Mouse (Mus musculus): ENCODE measurements around the gene Qk. TPM values are rescaled to one million over a fixed set of nuclear protein-coding genes. Genes with fewer than 3 reads are reported as not detected.

Gene Qk
- polyA plus RNA-seq, 1 experiment = 252 TPM

DNA sequence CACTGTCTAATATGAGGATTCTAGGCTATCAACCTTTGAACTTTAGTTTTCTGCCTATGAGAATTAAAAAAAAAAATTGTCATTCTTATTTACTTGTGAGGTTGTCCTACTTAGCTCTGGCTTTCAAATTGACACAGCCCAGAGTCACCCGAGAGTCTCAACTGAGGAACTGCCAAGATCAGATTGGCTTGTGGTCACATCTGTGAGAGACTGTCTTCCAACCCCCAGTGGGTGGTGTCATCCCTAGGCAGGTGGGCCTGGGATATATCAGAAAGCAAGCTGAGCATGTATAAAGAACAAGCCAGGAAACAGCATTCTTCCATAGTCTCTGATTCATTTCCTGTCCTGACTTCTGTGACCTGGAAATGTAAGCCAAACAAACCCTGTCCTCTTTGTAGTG is 128.8 kb downstream of the Qk start:
- Histone ChIP-seq H3K27ac (ENCODE audit: insufficient read depth, low read length) (no peak overlapping the region), H3K36me3 (ENCODE audit: control insufficient read depth, insufficient read depth, low read length, poor library complexity, severe bottlenecking) (no peaks in the 10 kb centered on the region), H3K4me3 (ENCODE audit: low read depth, low read length) (no peak overlapping the region), H3K9ac (ENCODE audit: low read depth, poor library complexity, severe bottlenecking) (no peak overlapping the region), H3K4me1 (ENCODE audit: control insufficient read depth, insufficient read depth, low read length) (no peaks in the 10 kb centered on the region), H3K9me3 (replicated peaks; ENCODE audit: control insufficient read depth, insufficient read depth, low read length, poor library complexity, severe bottlenecking) (no peaks in the 10 kb centered on the region), H3K27me3 (ENCODE audit: control insufficient read depth, insufficient read depth, low read length, poor library complexity, severe bottlenecking) (no peaks in the 10 kb centered on the region)
- TF ChIP-seq CTCF (IDR thresholded peaks at IDR 0.05; ENCODE audit: low read depth, low read length) = no peak
- no peak for TF ChIP-seq POLR2A (IDR thresholded peaks at IDR 0.05; ENCODE audit: insufficient read depth, low read length)
- TF ChIP-seq EP300 (IDR thresholded peaks at IDR 0.05; ENCODE audit: insufficient read depth, low read depth, low read length) = no peak

GRCm38 (mm10) chr17:10188481-10188880 is 131.2 kb downstream of the Qk start:
- Histone ChIP-seq H3K4me3 (ENCODE audit: low read depth, low read length) (no peak overlapping the region), H3K9me3 (replicated peaks; ENCODE audit: control insufficient read depth, insufficient read depth, low read length, poor library complexity, severe bottlenecking) (no peaks in the 10 kb centered on the region), H3K9ac (ENCODE audit: low read depth, poor library complexity, severe bottlenecking) (no peak overlapping the region), H3K36me3 (ENCODE audit: control insufficient read depth, insufficient read depth, low read length, poor library complexity, severe bottlenecking) (no peaks in the 10 kb centered on the region), H3K27ac (ENCODE audit: insufficient read depth, low read length) (no peak overlapping the region), H3K4me1 (ENCODE audit: control insufficient read depth, insufficient read depth, low read length) (peaks cover 2% of the 10 kb centered on the region), H3K27me3 (ENCODE audit: control insufficient read depth, insufficient read depth, low read length, poor library complexity, severe bottlenecking) (no peaks in the 10 kb centered on the region)
- TF ChIP-seq POLR2A (IDR thresholded peaks at IDR 0.05; ENCODE audit: insufficient read depth, low read length) (no peak), EP300 (IDR thresholded peaks at IDR 0.05; ENCODE audit: insufficient read depth, low read depth, low read length) (no peak), CTCF (IDR thresholded peaks at IDR 0.05; ENCODE audit: low read depth, low read length) (no peak)

DNA sequence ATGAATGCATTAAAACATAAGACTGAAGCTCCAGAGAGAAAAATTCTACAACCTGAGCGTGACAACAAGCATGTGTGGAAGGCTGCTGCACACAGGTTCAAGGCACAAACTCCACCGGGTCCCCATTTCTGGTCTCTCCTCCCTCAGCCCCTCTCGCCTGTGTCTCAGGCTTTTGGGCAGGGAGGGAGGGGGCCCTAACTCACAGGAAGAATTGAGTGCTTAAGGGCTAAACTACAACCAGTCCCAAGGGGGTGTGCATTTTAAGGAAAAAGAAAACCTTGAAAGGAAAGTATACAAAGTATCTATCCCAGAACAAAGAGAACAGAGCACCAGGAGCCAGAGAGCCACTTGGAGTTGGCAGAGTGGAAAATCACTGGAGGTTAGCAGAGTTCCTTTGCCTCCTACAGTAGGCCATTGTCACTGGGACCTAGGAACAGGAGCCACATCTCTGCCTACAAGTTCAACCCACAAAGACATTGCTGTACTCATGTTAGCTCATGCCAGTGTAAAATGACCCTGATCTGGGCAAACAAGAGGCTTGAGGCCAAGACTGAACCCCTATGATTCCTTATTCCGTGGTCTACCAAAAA is 132.1 kb downstream of the Qk start:
- TF ChIP-seq POLR2A (IDR thresholded peaks at IDR 0.05; ENCODE audit: insufficient read depth, low read length) = no peak
- no peak for TF ChIP-seq EP300 (IDR thresholded peaks at IDR 0.05; ENCODE audit: insufficient read depth, low read depth, low read length)
- TF ChIP-seq CTCF (IDR thresholded peaks at IDR 0.05; ENCODE audit: low read depth, low read length) = no peak
- Histone ChIP-seq H3K9ac (ENCODE audit: low read depth, poor library complexity, severe bottlenecking) (no peak overlapping the region), H3K27me3 (ENCODE audit: control insufficient read depth, insufficient read depth, low read length, poor library complexity, severe bottlenecking) (no peaks in the 10 kb centered on the region), H3K4me1 (ENCODE audit: control insufficient read depth, insufficient read depth, low read length) (peaks cover 2% of the 10 kb centered on the region), H3K4me3 (ENCODE audit: low read depth, low read length) (no peak overlapping the region), H3K36me3 (ENCODE audit: control insufficient read depth, insufficient read depth, low read length, poor library complexity, severe bottlenecking) (no peaks in the 10 kb centered on the region), H3K27ac (ENCODE audit: insufficient read depth, low read length) (no peak overlapping the region), H3K9me3 (replicated peaks; ENCODE audit: control insufficient read depth, insufficient read depth, low read length, poor library complexity, severe bottlenecking) (no peaks in the 10 kb centered on the region)

GRCm38 (mm10) chr17:10181761-10182160 is 137.9 kb downstream of the Qk start:
- TF ChIP-seq POLR2A (IDR thresholded peaks at IDR 0.05; ENCODE audit: insufficient read depth, low read length) = no peak
- no peak for TF ChIP-seq CTCF (IDR thresholded peaks at IDR 0.05; ENCODE audit: low read depth, low read length)
- no peak for TF ChIP-seq EP300 (IDR thresholded peaks at IDR 0.05; ENCODE audit: insufficient read depth, low read depth, low read length)
- Histone ChIP-seq H3K4me3 (ENCODE audit: low read depth, low read length) (no peak overlapping the region), H3K4me1 (ENCODE audit: control insufficient read depth, insufficient read depth, low read length) (peaks cover 2% of the 10 kb centered on the region), H3K9ac (ENCODE audit: low read depth, poor library complexity, severe bottlenecking) (no peak overlapping the region), H3K27ac (ENCODE audit: insufficient read depth, low read length) (no peak overlapping the region), H3K9me3 (replicated peaks; ENCODE audit: control insufficient read depth, insufficient read depth, low read length, poor library complexity, severe bottlenecking) (no peaks in the 10 kb centered on the region), H3K36me3 (ENCODE audit: control insufficient read depth, insufficient read depth, low read length, poor library complexity, severe bottlenecking) (no peaks in the 10 kb centered on the region), H3K27me3 (ENCODE audit: control insufficient read depth, insufficient read depth, low read length, poor library complexity, severe bottlenecking) (no peaks in the 10 kb centered on the region)

GRCm38 (mm10) chr17:10177096-10177495 is 142.6 kb downstream of the Qk start:
- Histone ChIP-seq H3K4me1 (ENCODE audit: control insufficient read depth, insufficient read depth, low read length) (no peaks in the 10 kb centered on the region), H3K9me3 (replicated peaks; ENCODE audit: control insufficient read depth, insufficient read depth, low read length, poor library complexity, severe bottlenecking) (no peaks in the 10 kb centered on the region), H3K9ac (ENCODE audit: low read depth, poor library complexity, severe bottlenecking) (no peak overlapping the region), H3K4me3 (ENCODE audit: low read depth, low read length) (no peak overlapping the region), H3K27ac (ENCODE audit: insufficient read depth, low read length) (no peak overlapping the region), H3K36me3 (ENCODE audit: control insufficient read depth, insufficient read depth, low read length, poor library complexity, severe bottlenecking) (no peaks in the 10 kb centered on the region), H3K27me3 (ENCODE audit: control insufficient read depth, insufficient read depth, low read length, poor library complexity, severe bottlenecking) (no peaks in the 10 kb centered on the region)
- TF ChIP-seq EP300 (IDR thresholded peaks at IDR 0.05; ENCODE audit: insufficient read depth, low read depth, low read length) (no peak), CTCF (IDR thresholded peaks at IDR 0.05; ENCODE audit: low read depth, low read length) (no peak), POLR2A (IDR thresholded peaks at IDR 0.05; ENCODE audit: insufficient read depth, low read length) (no peak)

DNA sequence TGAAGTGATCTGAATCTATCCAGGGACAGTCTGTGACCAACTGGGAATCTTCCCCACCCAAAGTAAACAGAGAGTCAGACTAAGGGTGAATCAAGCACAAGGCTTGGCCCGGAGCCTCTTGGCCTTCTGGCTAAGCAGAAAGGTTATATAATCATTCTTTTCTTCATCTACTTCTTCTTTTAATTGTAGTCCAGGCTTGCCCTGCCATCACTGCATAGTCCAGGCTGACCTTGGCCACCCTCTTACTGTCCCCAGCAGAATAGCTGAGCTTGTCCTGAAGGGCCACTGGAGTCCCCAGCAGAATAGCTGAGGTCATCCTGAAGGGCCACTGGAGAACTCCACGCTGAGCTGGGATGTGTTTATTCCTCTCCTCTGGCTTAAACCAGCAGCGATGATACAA is 158.4 kb downstream of the Qk start:
- TF ChIP-seq EP300 (IDR thresholded peaks at IDR 0.05; ENCODE audit: insufficient read depth, low read depth, low read length) (no peak), CTCF (IDR thresholded peaks at IDR 0.05; ENCODE audit: low read depth, low read length) (no peak), POLR2A (IDR thresholded peaks at IDR 0.05; ENCODE audit: insufficient read depth, low read length) (no peak)
- no peak overlapping the region for H3K27ac ChIP-seq (ENCODE audit: insufficient read depth, low read length)
- no peak overlapping the region for H3K9ac ChIP-seq (ENCODE audit: low read depth, poor library complexity, severe bottlenecking)
- no peaks in the 10 kb centered on the region for H3K27me3 ChIP-seq (ENCODE audit: control insufficient read depth, insufficient read depth, low read length, poor library complexity, severe bottlenecking)
- H3K4me3 ChIP-seq (ENCODE audit: low read depth, low read length) = no peak overlapping the region
- H3K9me3 ChIP-seq (replicated peaks; ENCODE audit: control insufficient read depth, insufficient read depth, low read length, poor library complexity, severe bottlenecking) = peaks cover 18% of the 10 kb centered on the region
- H3K4me1 ChIP-seq (ENCODE audit: control insufficient read depth, insufficient read depth, low read length) = no peaks in the 10 kb centered on the region
- no peaks in the 10 kb centered on the region for H3K36me3 ChIP-seq (ENCODE audit: control insufficient read depth, insufficient read depth, low read length, poor library complexity, severe bottlenecking)
